Mouse (Mus musculus) kidney, adult 10 weeks (tissue): ENCODE data around the gene Ube2a. TPM values are rescaled to one million over a fixed set of nuclear protein-coding genes. Genes with fewer than 3 reads are reported as not detected.

ENCODE experiments used
- polyA plus RNA-seq: library from polyadenylated mRNA; stranded (reverse); fragments of 350-450 nt; fragmentation: Illumina TruSeq; extraction: RNeasy Lipid Tissue Mini Kit (QIAGEN cat#74804); gene quantifications from one replicate; pipeline ENCODE4 v1.2.3, GENCODE M21; 2014; ENCODE audit warnings: low read depth, low replicate concordance

Gene Ube2a
- polyA plus RNA-seq, result 142 TPM

GRCm38 (mm10) chrX:36873765-36874164 is at the start of gene Ube2a, which contains the start of gene C330007P06Rik:
TSS of gene Ube2a (plus strand) at chrX:36873900.
TSS of gene C330007P06Rik (minus strand) at chrX:36874111.

GRCm38 (mm10) chrX:36902321-36903114 is 28.8 kb downstream of the Ube2a start, which contains the start of gene Nkrf:
TSS of gene Nkrf (minus strand) at chrX:36902899.

Other genes with a start within 250 kb of the Ube2a start
- gene Akap17b, start 228.5 kb upstream of the Ube2a start, polyA plus RNA-seq, result 8.5 TPM
- 0.81 TPM for gene Slc25a43, start 130.2 kb upstream of the Ube2a start, polyA plus RNA-seq
- gene Slc25a5, start 78.2 kb upstream of the Ube2a start, polyA plus RNA-seq, result 1,636 TPM
- gene C330007P06Rik, start 211 bp downstream of the Ube2a start, polyA plus RNA-seq, result 121 TPM
- gene Nkrf, start 29.0 kb downstream of the Ube2a start, polyA plus RNA-seq, result 11.8 TPM
- 8.8 TPM for gene Sept6, start 117.9 kb downstream of the Ube2a start, polyA plus RNA-seq
- not detected for gene Sowahd, start 174.9 kb downstream of the Ube2a start, polyA plus RNA-seq
- gene Rpl39, start 211.5 kb downstream of the Ube2a start, polyA plus RNA-seq, result 645 TPM
- 53.1 TPM for gene Upf3b, start 236.4 kb downstream of the Ube2a start, polyA plus RNA-seq